Mouse (Mus musculus): Measurements from ENCODE around the gene Mepe. TPM values are rescaled to one million over a fixed set of nuclear protein-coding genes. Genes with fewer than 3 reads are reported as not detected.

The Mepe gene
- polyA plus RNA-seq, 1 experiment from 2014 or later = not detected

DNA sequence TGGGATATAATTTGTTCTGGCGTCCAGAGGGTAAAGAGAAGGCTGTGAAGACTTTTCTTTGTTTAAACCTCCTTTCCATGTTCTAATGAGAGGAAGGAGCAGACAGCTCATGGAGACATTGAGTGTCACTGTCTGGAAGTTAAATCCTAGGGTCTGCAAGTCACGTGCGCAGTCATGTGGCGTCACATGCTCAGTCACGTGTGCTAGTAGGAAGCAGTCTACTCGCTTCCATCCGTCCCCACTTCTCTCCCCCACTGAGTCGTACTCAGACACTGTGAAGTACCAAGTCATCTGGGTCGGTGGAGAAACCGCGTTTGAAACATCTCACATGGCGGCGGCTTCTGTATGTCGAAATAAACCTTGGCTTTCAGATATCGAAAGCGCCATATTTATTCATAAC, 60.4 kb downstream of the Mepe start:
- no peak for ATAC-seq (ENCODE audit: low FRiP score)
- Histone ChIP-seq H3K4me1 (ENCODE audit: control insufficient read depth, insufficient read depth, low read length) (no peaks in the 10 kb centered on the region), H3K4me3 (ENCODE audit: low read depth, low read length) (no peak overlapping the region), H3K9me3 (ENCODE audit: control insufficient read depth, low read length) (no peaks in the 10 kb centered on the region), H3K27me3 (ENCODE audit: control insufficient read depth, insufficient read depth, low read length) (no peaks in the 10 kb centered on the region), H3K27ac (ENCODE audit: low read depth, low read length) (no peak overlapping the region), H3K36me3 (ENCODE audit: control insufficient read depth, insufficient read depth, low read length) (no peaks in the 10 kb centered on the region), H3K9ac (ENCODE audit: low read length) (no peak overlapping the region), H3K4me2 (no peak overlapping the region)
- no peak for DNase-seq (ENCODE audit: low spot score, missing footprints)
- 92% methylated on average over 16 of the region's 16 CpGs for WGBS

- no peak overlapping the region for H3K4me2 ChIP-seq
- H3K9me3 ChIP-seq (ENCODE audit: control insufficient read depth, low read length) = no peaks in the 10 kb centered on the region
- no peak overlapping the region for H3K4me3 ChIP-seq (ENCODE audit: low read depth, low read length)
- H3K36me3 ChIP-seq (ENCODE audit: control insufficient read depth, insufficient read depth, low read length) = no peaks in the 10 kb centered on the region
- H3K27me3 ChIP-seq (ENCODE audit: control insufficient read depth, insufficient read depth, low read length) = no peaks in the 10 kb centered on the region
- DNase-seq (ENCODE audit: low spot score, missing footprints) (peak; percentile 6), ATAC-seq (ENCODE audit: low FRiP score) (no peak)
- H3K9ac ChIP-seq (ENCODE audit: low read length) = no peak overlapping the region
- WGBS = 74% methylated on average over 5 of the region's 5 CpGs
- H3K27ac ChIP-seq (ENCODE audit: low read depth, low read length) = no peak overlapping the region
- no peaks in the 10 kb centered on the region for H3K4me1 ChIP-seq (ENCODE audit: control insufficient read depth, insufficient read depth, low read length)
These were observed 61.8 kb downstream of the Mepe start for GRCm38 (mm10) chr5:104386908-104387307.

Small RNA genes within 50 kb of the gene (microRNA-seq; reads per million reads assigned to microRNA genes)
- gene Gm23616 = not detected

Other genes starting within 250 kb of the Mepe start
- gene Gm17660, start 247.7 kb upstream of the Mepe start, polyA plus RNA-seq (2014; fragmentation: Nextera tagmentation; extraction: Ambion mirVana) = 0.29 TPM in 1 of 2 replicates, not detected in the other
- gene Sparcl1, start 211.6 kb upstream of the Mepe start, polyA plus RNA-seq (2014; fragmentation: Nextera tagmentation; extraction: Ambion mirVana) = 49.8 and 58.3 TPM in 2 replicates
- not detected in 2 replicates for gene Dspp, start 154.6 kb upstream of the Mepe start, polyA plus RNA-seq (2014; fragmentation: Nextera tagmentation; extraction: Ambion mirVana)
- gene Dmp1, start 122.7 kb upstream of the Mepe start, polyA plus RNA-seq (2014; fragmentation: Nextera tagmentation; extraction: Ambion mirVana) = 0.93 and 1.4 TPM in 2 replicates
- gene Ibsp, start 26.2 kb upstream of the Mepe start, polyA plus RNA-seq (2014; fragmentation: Nextera tagmentation; extraction: Ambion mirVana) = not detected in 2 replicates
- gene Spp1, start 109.8 kb downstream of the Mepe start, polyA plus RNA-seq (2014; fragmentation: Nextera tagmentation; extraction: Ambion mirVana) = 6.8 and 8.2 TPM in 2 replicates
- 10.3 and 11.2 TPM in 2 replicates for gene Pkd2, start 134.1 kb downstream of the Mepe start, polyA plus RNA-seq (2014; fragmentation: Nextera tagmentation; extraction: Ambion mirVana)
- 16.6 and 17.6 TPM in 2 replicates for gene BC005561, start 183.0 kb downstream of the Mepe start, polyA plus RNA-seq (2014; fragmentation: Nextera tagmentation; extraction: Ambion mirVana)

Data from midbrain, embryonic 11.5 days (tissue).